Mouse (Mus musculus) subcutaneous adipose tissue, adult 2 months (tissue): Measurements from ENCODE around the gene Myh11. TPM values are rescaled to one million over a fixed set of nuclear protein-coding genes. Genes with fewer than 3 reads are reported as not detected.

Experiments
- polyA plus RNA-seq: library from polyadenylated mRNA; depleted of rRNA; stranded (reverse); fragments of >200 nt; gene quantifications from 2 replicates; pipeline ENCODE4 v1.2.3, GENCODE M21; 2012; ENCODE audit warnings: low replicate concordance; rRNA removed

The Myh11 gene
- 22.8 and 270 TPM in 2 replicates for polyA plus RNA-seq

GRCm38 (mm10) chr16:14291223-14291622, at the start of gene Myh11:
Myh11 (minus strand) TSS chr16:14291372.

GRCm38 (mm10) chr16:14316884-14317876, 26.0 kb upstream of the Myh11 start, which contains the start of gene Fopnl:
Fopnl (minus strand) TSS chr16:14317405.

GRCm38 (mm10) chr16:14162988-14163416, 128.2 kb downstream of the Myh11 start, which contains the start of the genes Nde1 and Marf1:
Nde1 (plus strand) TSS chr16:14163275.
Marf1 (minus strand) TSS chr16:14163351.

Other genes starting within 250 kb of the Myh11 start
- 43.4 and 51.8 TPM in 2 replicates for gene Nde1, start 128.1 kb downstream of the Myh11 start, polyA plus RNA-seq
- gene Marf1, start 128.0 kb downstream of the Myh11 start, polyA plus RNA-seq: 14.4 and 22.3 TPM in 2 replicates
- gene Fopnl, start 26.0 kb upstream of the Myh11 start, polyA plus RNA-seq: 60.8 and 69.8 TPM in 2 replicates
- 39.8 and 63.4 TPM in 2 replicates for gene Abcc1, start 70.2 kb upstream of the Myh11 start, polyA plus RNA-seq